Mouse (Mus musculus) erythroblast, embryonic 14.5 days (primary cell): Measurements from ENCODE around the gene Iqsec1. TPM values are rescaled to one million over a fixed set of nuclear protein-coding genes. Genes with fewer than 3 reads are reported as not detected.

Experiments used
- H3K27me3 ChIP-seq: 2 replicates; pipeline ENCODE4 v1.6.1; 2012; ENCODE audit warnings: inconsistent platforms; ENCODE audit not compliant: control insufficient read depth
- H3K36me3 ChIP-seq: 2 replicates; pipeline ENCODE4 v1.6.1; 2012; ENCODE audit warnings: mild to moderate bottlenecking, inconsistent platforms; ENCODE audit not compliant: control insufficient read depth
- H3K4me1 ChIP-seq: 2 replicates; pipeline ENCODE4 v1.6.1; 2012; ENCODE audit warnings: inconsistent platforms; ENCODE audit not compliant: control insufficient read depth
- H3K4me3 ChIP-seq: replicated peaks from 2 replicates; pipeline ENCODE3; 2012; ENCODE audit warnings: moderate library complexity, mild to moderate bottlenecking, inconsistent platforms
- H3K9me3 ChIP-seq: 2 replicates; pipeline ENCODE4 v1.6.1; 2012; ENCODE audit warnings: low read length, inconsistent platforms, mixed read lengths; ENCODE audit not compliant: control insufficient read depth
- GATA1 ChIP-seq: IDR thresholded peaks from 2 replicates; pipeline ENCODE4 v1.6.1; 2012; ENCODE audit warnings: low read length, inconsistent platforms, mixed read lengths
- TAL1 ChIP-seq: IDR thresholded peaks from 3 replicates; pipeline ENCODE4 v1.6.1; 2012; ENCODE audit warnings: low read length, inconsistent platforms, mixed read lengths
- polyA plus RNA-seq: library from polyadenylated mRNA; stranded (reverse); fragments of >175 nt; gene quantifications from 2 replicates; pipeline ENCODE4 v1.2.3, GENCODE M21; 2012

The Iqsec1 gene
- polyA plus RNA-seq, 1 experiment = 10.6 TPM

GRCm38 (mm10) chr6:90700737-90701136 lies 287.7 kb downstream of the Iqsec1 start:
- peaks cover 37% of the 10 kb centered on the region for H3K36me3 ChIP-seq
- TF ChIP-seq TAL1 = no peak
- no peak for TF ChIP-seq GATA1
- peaks cover 69% of the 10 kb centered on the region for H3K4me1 ChIP-seq

GRCm38 (mm10) chr6:90700068-90700467 lies 288.4 kb downstream of the Iqsec1 start:
- Histone ChIP-seq H3K36me3 (peaks cover 37% of the 10 kb centered on the region), H3K4me1 (peaks cover 64% of the 10 kb centered on the region), H3K9me3 (no peaks in the 10 kb centered on the region), H3K27me3 (no peaks in the 10 kb centered on the region), H3K4me3 (no peak overlapping the region)
- TF ChIP-seq TAL1 (no peak), GATA1 (no peak)

More at GRCm38 (mm10) chr6:90700737-90701136, 287.7 kb downstream of the Iqsec1 start:
- H3K9me3 ChIP-seq = no peaks in the 10 kb centered on the region
- no peaks in the 10 kb centered on the region for H3K27me3 ChIP-seq
- no peak overlapping the region for H3K4me3 ChIP-seq

DNA sequence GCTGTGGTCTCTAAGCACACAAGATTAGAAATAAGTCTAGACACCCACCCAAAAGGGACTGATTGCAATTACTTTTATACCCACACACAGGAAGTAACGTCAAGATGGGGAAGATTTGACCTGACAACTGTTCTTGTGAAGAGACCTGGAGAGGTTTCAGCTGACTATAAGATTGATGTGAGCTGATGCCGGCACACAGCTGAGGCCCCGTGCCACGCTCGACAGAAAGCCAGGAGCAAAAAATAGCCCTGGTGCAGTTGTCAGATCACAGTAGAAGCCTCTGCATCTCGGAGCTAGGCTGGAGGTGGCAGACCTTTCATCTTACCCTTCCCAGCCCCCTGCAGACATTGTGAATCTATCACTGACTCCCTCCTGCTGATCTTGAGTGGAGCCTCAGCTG lies 289.6 kb downstream of the Iqsec1 start:
- H3K4me3 ChIP-seq = no peak overlapping the region
- H3K9me3 ChIP-seq = no peaks in the 10 kb centered on the region
- TF ChIP-seq TAL1 (no peak), GATA1 (no peak)
- H3K36me3 ChIP-seq = peaks cover 38% of the 10 kb centered on the region
- H3K4me1 ChIP-seq = peaks cover 52% of the 10 kb centered on the region
- H3K27me3 ChIP-seq = no peaks in the 10 kb centered on the region

DNA sequence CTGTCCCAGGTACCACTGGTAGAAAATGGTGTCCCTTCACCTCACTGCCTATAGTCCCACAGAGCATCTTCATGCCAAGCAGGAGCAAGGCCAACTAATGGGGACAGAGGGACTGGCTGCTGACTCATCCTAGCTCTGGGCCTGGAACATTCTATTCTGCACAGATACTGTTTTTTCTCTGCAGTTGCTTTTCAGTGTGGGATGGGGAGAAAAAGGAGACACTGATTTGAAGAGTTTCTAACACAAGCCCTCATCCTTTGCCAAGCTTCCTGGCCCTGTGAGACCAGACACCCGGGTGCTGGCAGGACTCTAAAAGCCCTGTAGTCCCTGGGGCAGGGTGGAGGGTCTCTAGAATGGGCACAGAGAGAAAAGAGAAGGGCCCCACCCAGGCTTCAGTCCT lies 292.7 kb downstream of the Iqsec1 start:
- no peak overlapping the region for H3K4me3 ChIP-seq
- peaks cover 56% of the 10 kb centered on the region for H3K36me3 ChIP-seq
- H3K4me1 ChIP-seq = peaks cover 21% of the 10 kb centered on the region
- H3K27me3 ChIP-seq = no peaks in the 10 kb centered on the region
- H3K9me3 ChIP-seq = no peaks in the 10 kb centered on the region
- TF ChIP-seq GATA1 (no peak), TAL1 (no peak)

DNA sequence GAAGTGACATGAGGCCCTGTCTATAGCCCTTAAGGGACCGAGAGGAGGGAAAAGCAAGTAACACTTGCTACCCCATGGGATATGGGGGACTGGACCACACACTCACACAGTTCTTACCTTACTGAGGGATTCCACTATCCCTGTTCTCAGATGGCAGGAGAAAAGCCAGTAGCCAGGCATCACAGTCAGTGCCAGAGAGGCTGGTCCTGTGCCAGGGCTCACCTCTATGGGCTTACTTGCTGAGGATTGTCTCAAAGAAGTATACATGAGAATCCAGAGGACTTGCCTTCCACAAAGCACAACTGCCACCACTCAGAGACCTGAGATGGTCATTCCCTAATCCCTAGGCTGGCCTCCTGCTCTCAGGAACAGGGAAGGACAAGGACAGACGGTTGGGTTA lies 296.1 kb downstream of the Iqsec1 start:
- peaks cover 82% of the 10 kb centered on the region for H3K36me3 ChIP-seq
- TF ChIP-seq TAL1 = no peak
- no peak for TF ChIP-seq GATA1
- no peak overlapping the region for H3K4me3 ChIP-seq
- H3K9me3 ChIP-seq = no peaks in the 10 kb centered on the region
- no peaks in the 10 kb centered on the region for H3K27me3 ChIP-seq
- H3K4me1 ChIP-seq = peaks cover 5% of the 10 kb centered on the region

DNA sequence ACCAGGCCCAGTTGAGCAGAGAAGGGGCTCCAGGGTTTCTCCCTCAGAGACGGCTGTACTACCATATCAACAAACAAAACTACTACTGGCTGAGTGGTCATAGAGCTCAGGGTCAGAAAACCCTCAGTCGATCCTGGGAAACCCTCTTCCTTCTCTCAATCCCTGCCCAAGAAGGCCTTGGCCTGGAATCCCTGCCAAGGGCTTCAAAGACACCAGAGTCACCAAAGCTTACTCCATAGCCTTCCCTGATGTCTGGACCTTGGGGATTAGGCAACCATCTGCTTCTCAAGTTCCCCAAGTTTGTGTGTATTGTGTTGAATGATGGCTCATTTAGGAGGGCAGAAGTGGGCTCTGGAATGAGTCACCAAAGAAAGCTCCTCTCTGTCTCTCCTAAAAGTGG lies 296.6 kb downstream of the Iqsec1 start:
- no peak overlapping the region for H3K4me3 ChIP-seq
- peaks cover 85% of the 10 kb centered on the region for H3K36me3 ChIP-seq

DNA sequence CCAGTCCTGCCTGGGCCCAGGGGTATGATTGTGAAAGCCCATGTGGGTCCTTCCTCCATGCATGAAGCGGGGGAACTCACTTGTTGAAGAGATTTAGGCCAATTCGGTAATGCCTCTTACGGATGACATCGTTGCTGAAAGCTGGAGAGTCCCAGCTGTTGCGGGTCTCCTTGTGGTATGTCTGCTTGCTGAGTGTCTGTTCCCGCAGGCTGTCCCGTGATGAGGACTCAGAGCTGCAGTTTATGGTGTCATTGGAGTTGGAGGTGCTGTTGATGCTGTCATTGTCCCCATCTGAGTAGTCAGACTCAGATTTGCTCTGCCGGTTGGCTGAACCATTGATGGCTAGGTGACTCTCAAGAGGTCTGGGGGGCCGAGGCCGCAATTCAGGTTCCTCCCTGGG lies 299.0 kb downstream of the Iqsec1 start:
- H3K36me3 ChIP-seq = peaks cover 95% of the 10 kb centered on the region

More for the DNA sequence above, 296.6 kb downstream of the Iqsec1 start:
- no peak for TF ChIP-seq GATA1
- no peak for TF ChIP-seq TAL1
- H3K4me1 ChIP-seq = peaks cover 5% of the 10 kb centered on the region
- H3K9me3 ChIP-seq = no peaks in the 10 kb centered on the region
- no peaks in the 10 kb centered on the region for H3K27me3 ChIP-seq

GRCm38 (mm10) chr6:90688742-90689141 lies 299.7 kb downstream of the Iqsec1 start:
- H3K9me3 ChIP-seq = no peaks in the 10 kb centered on the region
- peaks cover 93% of the 10 kb centered on the region for H3K36me3 ChIP-seq

More for the DNA sequence above, 299.0 kb downstream of the Iqsec1 start:
- no peak for TF ChIP-seq GATA1
- no peak for TF ChIP-seq TAL1
- no peak overlapping the region for H3K4me3 ChIP-seq
- H3K4me1 ChIP-seq = no peaks in the 10 kb centered on the region
- no peaks in the 10 kb centered on the region for H3K9me3 ChIP-seq
- no peaks in the 10 kb centered on the region for H3K27me3 ChIP-seq

DNA sequence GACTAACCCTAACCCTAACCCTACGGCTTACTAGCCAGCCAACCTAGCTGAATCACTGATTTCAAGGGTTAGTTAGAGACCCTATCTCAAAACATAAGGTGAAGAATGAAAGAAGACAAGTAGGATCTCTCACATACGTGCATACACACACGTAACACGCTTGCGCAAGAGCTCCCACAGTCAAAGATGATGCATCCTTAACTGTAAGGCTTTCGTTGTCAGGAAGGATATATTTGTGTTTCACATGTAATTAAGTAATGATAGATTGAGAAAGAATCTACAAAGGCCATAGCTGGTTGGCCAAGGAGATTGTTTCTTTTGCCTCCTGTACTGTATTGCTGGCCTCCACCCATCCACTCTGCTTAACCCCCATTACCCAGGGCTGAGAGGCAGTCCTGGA lies 300.5 kb downstream of the Iqsec1 start:
- no peak overlapping the region for H3K4me3 ChIP-seq
- no peaks in the 10 kb centered on the region for H3K9me3 ChIP-seq
- peaks cover 93% of the 10 kb centered on the region for H3K36me3 ChIP-seq
- no peaks in the 10 kb centered on the region for H3K4me1 ChIP-seq
- TF ChIP-seq TAL1 (no peak), GATA1 (no peak)
- H3K27me3 ChIP-seq = no peaks in the 10 kb centered on the region

More at GRCm38 (mm10) chr6:90688742-90689141, 299.7 kb downstream of the Iqsec1 start:
- no peaks in the 10 kb centered on the region for H3K4me1 ChIP-seq
- H3K27me3 ChIP-seq = no peaks in the 10 kb centered on the region
- TF ChIP-seq GATA1 (no peak), TAL1 (no peak)
- H3K4me3 ChIP-seq = no peak overlapping the region

DNA sequence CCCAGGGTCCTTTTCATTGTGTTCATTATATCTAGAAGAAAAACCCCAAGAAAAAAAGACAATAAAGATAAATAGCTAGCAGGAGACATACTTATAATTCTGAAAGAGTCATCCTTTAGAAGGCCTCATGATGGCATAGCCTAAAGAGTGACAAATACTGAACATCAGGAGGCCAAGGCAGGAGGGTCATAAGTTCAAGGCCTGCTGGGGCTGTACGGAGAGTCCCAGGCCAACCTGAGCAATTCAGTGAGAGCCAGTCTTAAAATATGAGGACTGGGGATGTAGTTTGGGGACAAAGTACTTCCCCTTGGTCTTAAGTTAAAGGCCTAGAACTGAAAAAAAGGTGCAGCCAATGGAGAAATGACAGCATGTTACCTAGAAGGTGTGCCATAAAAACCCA lies 301.7 kb downstream of the Iqsec1 start:
- TF ChIP-seq TAL1 (no peak), GATA1 (no peak)
- Histone ChIP-seq H3K9me3 (no peaks in the 10 kb centered on the region), H3K4me1 (no peaks in the 10 kb centered on the region), H3K4me3 (no peak overlapping the region), H3K36me3 (peaks cover 88% of the 10 kb centered on the region), H3K27me3 (no peaks in the 10 kb centered on the region)
